Mouse (Mus musculus) lung, adult 2 months (tissue): Measurements from ENCODE around the gene Smim8.

Experiments
- CTCF ChIP-seq: fragments of 200-500 bp; IDR thresholded peaks from 2 replicates; pipeline ENCODE4 v1.5.1; 2011; ENCODE audit warnings: mild to moderate bottlenecking, low read length, control low read depth; ENCODE audit not compliant: insufficient read depth
- POLR2A ChIP-seq: fragments of 200-500 bp; IDR thresholded peaks from 2 replicates; pipeline ENCODE4 v1.6.1; 2011; ENCODE audit warnings: low read depth, mild to moderate bottlenecking, control low read depth, low read length, borderline replicate concordance; ENCODE audit errors: extremely low read depth

DNA sequence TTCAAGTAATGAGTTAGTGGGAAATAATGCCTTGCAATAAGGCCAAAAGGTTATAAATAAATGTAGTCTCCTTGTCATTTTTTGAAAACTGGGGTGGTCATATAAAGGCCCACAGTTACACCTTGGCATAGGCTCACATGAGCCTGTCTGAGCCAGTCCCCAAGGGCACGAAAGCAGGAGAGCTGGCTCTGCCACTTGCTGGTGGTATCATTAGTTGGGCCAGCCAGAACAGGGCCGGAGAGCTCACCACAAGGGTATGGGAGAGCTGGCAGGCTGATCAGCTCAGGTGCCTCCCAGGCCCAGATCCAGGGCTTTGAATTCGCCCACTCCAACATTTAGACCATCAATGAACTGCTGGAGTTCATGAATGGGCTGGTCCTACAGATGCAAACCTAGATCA, 8.3 kb upstream of the Smim8 start:
- TF ChIP-seq CTCF (no peak), POLR2A (no peak)
